Mouse (Mus musculus): ENCODE results near the gene Otulinl. TPM values are rescaled to one million over a fixed set of nuclear protein-coding genes. Genes with fewer than 3 reads are reported as not detected.

Gene Otulinl
- polyA plus RNA-seq, 1 experiment from 2014 or later, result 58.5 TPM

GRCm38 (mm10) chr15:27633941-27634900 lies 47.2 kb downstream of the Otulinl start:
- no peak overlapping the region for H3K27ac ChIP-seq (ENCODE audit: low read length)
- no peaks in the 10 kb centered on the region for H3K9me3 ChIP-seq (ENCODE audit: low read length)
- no peaks in the 10 kb centered on the region for H3K36me3 ChIP-seq (ENCODE audit: insufficient read depth, low read length)
- no peak overlapping the region for H3K9ac ChIP-seq (replicated peaks; ENCODE audit: low read depth)
- peaks cover 6% of the 10 kb centered on the region; the same call in 1 of the 2 replicates for H3K4me1 ChIP-seq (ENCODE audit: insufficient read depth, low read depth, low read length)
- ATAC-seq (no peak), DNase-seq (ENCODE audit: low spot score) (no peak)
- WGBS, result 70% methylated on average over 8 of the region's 8 CpGs
- H3K4me3 ChIP-seq (ENCODE audit: low read depth, low read length), result no peak overlapping the region
- no peaks in the 10 kb centered on the region for H3K27me3 ChIP-seq (replicated peaks; ENCODE audit: insufficient read depth, low read length)
- TF ChIP-seq EP300 (IDR thresholded peaks at IDR 0.05) (no peak), CTCF (IDR thresholded peaks at IDR 0.05) (no peak)
- H3K4me2 ChIP-seq (replicated peaks; ENCODE audit: low read depth, low read length), result no peak overlapping the region

- Histone ChIP-seq H3K4me2 (replicated peaks; ENCODE audit: low read depth, low read length) (peak within 1 kb of the TSS; percentile 70), H3K4me1 (ENCODE audit: insufficient read depth, low read depth, low read length) (peaks cover 6% of the 10 kb centered on the region; the same call in 1 of the 2 replicates), H3K27ac (ENCODE audit: low read length) (peak within 1 kb of the TSS; percentile 75), H3K36me3 (ENCODE audit: insufficient read depth, low read length) (no peaks in the 10 kb centered on the region), H3K27me3 (replicated peaks; ENCODE audit: insufficient read depth, low read length) (no peaks in the 10 kb centered on the region), H3K4me3 (ENCODE audit: low read depth, low read length) (peak within 1 kb of the TSS; percentile 95), H3K9ac (replicated peaks; ENCODE audit: low read depth) (peak within 1 kb of the TSS; percentile 77), H3K9me3 (ENCODE audit: low read length) (no peaks in the 10 kb centered on the region)
- peak; percentile 98 for DNase-seq (ENCODE audit: low spot score)
- 6% methylated on average over 48 of the region's 56 CpGs for WGBS
- ATAC-seq, result peak; percentile 99
- TF ChIP-seq CTCF (IDR thresholded peaks at IDR 0.05), result peak; percentile 15; the same call in 1 of the 2 replicates
- no peak for TF ChIP-seq EP300 (IDR thresholded peaks at IDR 0.05)
Observed at GRCm38 (mm10) chr15:27630601-27631383, 50.6 kb downstream of the Otulinl start, which contains the start of gene Otulin. Gene Otulin, minus strand, starts transcription at chr15:27630693.

- ATAC-seq, result peak; percentile 63
- WGBS, result 7% methylated on average over 38 of the region's 53 CpGs
- peak; percentile 29 for DNase-seq (ENCODE audit: low spot score)
- no peak for TF ChIP-seq CTCF (IDR thresholded peaks at IDR 0.05)
- no peak for TF ChIP-seq EP300 (IDR thresholded peaks at IDR 0.05)
- Histone ChIP-seq H3K4me3 (ENCODE audit: low read depth, low read length) (peak overlapping the region; percentile 95), H3K4me2 (replicated peaks; ENCODE audit: low read depth, low read length) (peak overlapping the region; percentile 70), H3K9me3 (ENCODE audit: low read length) (no peaks in the 10 kb centered on the region), H3K27ac (ENCODE audit: low read length) (peak overlapping the region; percentile 75), H3K27me3 (replicated peaks; ENCODE audit: insufficient read depth, low read length) (no peaks in the 10 kb centered on the region), H3K36me3 (ENCODE audit: insufficient read depth, low read length) (no peaks in the 10 kb centered on the region), H3K4me1 (ENCODE audit: insufficient read depth, low read depth, low read length) (peaks cover 6% of the 10 kb centered on the region; the same call in 1 of the 2 replicates), H3K9ac (replicated peaks; ENCODE audit: low read depth) (peak overlapping the region; percentile 77)
Observed at GRCm38 (mm10) chr15:27629800-27630600, 51.4 kb downstream of the Otulinl start.

- Histone ChIP-seq H3K4me1 (ENCODE audit: insufficient read depth, low read depth, low read length) (peaks cover 6% of the 10 kb centered on the region; the same call in 1 of the 2 replicates), H3K9ac (replicated peaks; ENCODE audit: low read depth) (0 out of 2 replicates have a peak overlapping the region, but pooled peaks have one; percentile 4), H3K27me3 (replicated peaks; ENCODE audit: insufficient read depth, low read length) (no peaks in the 10 kb centered on the region), H3K4me2 (replicated peaks; ENCODE audit: low read depth, low read length) (peak overlapping the region; percentile 70), H3K4me3 (ENCODE audit: low read depth, low read length) (no peak overlapping the region), H3K36me3 (ENCODE audit: insufficient read depth, low read length) (no peaks in the 10 kb centered on the region), H3K9me3 (ENCODE audit: low read length) (no peaks in the 10 kb centered on the region), H3K27ac (ENCODE audit: low read length) (no peak overlapping the region)
- 74% methylated on average over 4 of the region's 4 CpGs for WGBS
- DNase-seq (ENCODE audit: low spot score) (no peak), ATAC-seq (no peak)
- TF ChIP-seq EP300 (IDR thresholded peaks at IDR 0.05), result no peak
- TF ChIP-seq CTCF (IDR thresholded peaks at IDR 0.05), result no peak
Observed at GRCm38 (mm10) chr15:27629046-27629445, 52.3 kb downstream of the Otulinl start.

- Histone ChIP-seq H3K4me1 (ENCODE audit: insufficient read depth, low read depth, low read length) (peaks cover 6% of the 10 kb centered on the region; the same call in 1 of the 2 replicates), H3K4me3 (ENCODE audit: low read depth, low read length) (no peak overlapping the region), H3K4me2 (replicated peaks; ENCODE audit: low read depth, low read length) (no peak overlapping the region), H3K9ac (replicated peaks; ENCODE audit: low read depth) (no peak overlapping the region), H3K9me3 (ENCODE audit: low read length) (no peaks in the 10 kb centered on the region), H3K27ac (ENCODE audit: low read length) (no peak overlapping the region), H3K36me3 (ENCODE audit: insufficient read depth, low read length) (no peaks in the 10 kb centered on the region), H3K27me3 (replicated peaks; ENCODE audit: insufficient read depth, low read length) (no peaks in the 10 kb centered on the region)
- DNase-seq (ENCODE audit: low spot score) (no peak), ATAC-seq (no peak)
- 84% methylated on average over 9 of the region's 9 CpGs for WGBS
- TF ChIP-seq CTCF (IDR thresholded peaks at IDR 0.05), result no peak
- TF ChIP-seq EP300 (IDR thresholded peaks at IDR 0.05), result no peak
Observed at GRCm38 (mm10) chr15:27627794-27628193, 53.6 kb downstream of the Otulinl start.
